Mouse (Mus musculus): ENCODE measurements around the gene Plekhn1.

DNA sequence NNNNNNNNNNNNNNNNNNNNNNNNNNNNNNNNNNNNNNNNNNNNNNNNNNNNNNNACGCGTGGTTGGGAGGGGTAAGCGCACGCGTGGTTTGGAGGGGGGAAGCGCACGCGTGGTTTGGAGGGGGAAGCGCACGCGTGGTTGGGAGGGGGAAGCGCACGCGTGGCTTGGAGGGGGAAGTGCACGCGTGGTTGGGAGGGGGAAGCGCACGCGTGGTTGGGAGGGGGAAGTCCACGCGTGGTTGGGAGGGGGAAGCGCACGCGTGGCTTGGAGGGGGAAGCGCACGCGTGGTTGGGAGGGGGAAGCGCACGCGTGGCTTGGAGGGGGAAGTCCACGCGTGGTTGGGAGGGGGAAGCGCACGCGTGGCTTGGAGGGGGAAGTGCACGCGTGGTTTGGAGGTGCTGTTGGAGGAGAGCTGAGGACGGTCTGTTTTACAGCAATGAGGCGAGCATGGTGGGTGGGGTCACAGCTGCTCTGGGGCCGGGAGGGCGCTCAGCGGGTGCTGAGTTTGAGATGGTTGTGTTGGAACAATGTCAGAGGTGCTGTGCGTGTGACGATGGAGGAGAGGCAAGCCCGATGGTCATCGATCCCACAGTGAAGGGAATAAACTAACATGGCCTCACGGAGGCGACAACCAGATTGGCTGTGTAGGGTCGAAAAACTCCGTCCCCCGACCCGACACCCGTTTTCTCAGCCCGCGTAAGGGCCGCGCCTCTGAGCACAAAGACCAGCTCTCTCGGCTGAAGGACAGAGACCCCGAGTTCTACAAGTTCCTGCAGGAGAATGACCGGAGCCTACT, 2.2 kb upstream of the Plekhn1 start:
- TF ChIP-seq POLR2A (IDR thresholded peaks at IDR 0.05; ENCODE audit: insufficient read depth, low read depth, low read length) (no peak), CTCF (IDR thresholded peaks at IDR 0.05) (no peak), EP300 (IDR thresholded peaks at IDR 0.05; ENCODE audit: insufficient read depth, low read depth, low read length) (no peak)
